Comparison of ENCODE assay signal across 9 mouse cellular contexts in genomic region chr4:133093481-133094033, GRCm38 (mm10). TPM values are rescaled to one million over a fixed set of nuclear protein-coding genes. Genes with fewer than 3 reads are reported as not detected.
A peak's percentile ranks its signal among the peaks of the same experiment; 100 is the strongest.
DNase-seq lines count a peak whose midpoint lies in the region; ATAC-seq and TF ChIP-seq lines count a peak whose summit lies in the region.
"Had no signal": no experiment of that assay in that cellular context is flagged by ENCODE, and none has a peak within 500 bp of the region (broad histone marks: within the 10 kb centered on the region; RNA-seq: fewer than 3 reads in every experiment).

No protein-coding gene starts in this region.

- 20% methylated on average over 6 of the region's 6 CpGs for WGBS in forebrain, embryonic 12.5 days
- 24% methylated on average over 6 of the region's 6 CpGs for WGBS in midbrain, embryonic 11.5 days

- H3K27ac ChIP-seq in layer of hippocampus, adult 2 months, result peak overlapping the region; percentile 91
- H3K27ac ChIP-seq in forebrain, embryonic 12.5 days, result peak overlapping the region; percentile 90
- peak overlapping the region; percentile 35; the same call in 1 of the 2 replicates for H3K27ac ChIP-seq in midbrain, embryonic 11.5 days (ENCODE audit: low read depth, low read length)

- H3K4me3 ChIP-seq in layer of hippocampus, adult 2 months, result no peak overlapping the region
- no peak overlapping the region for H3K4me3 ChIP-seq in forebrain, embryonic 12.5 days (replicated peaks)
- H3K4me3 ChIP-seq in midbrain, embryonic 11.5 days (ENCODE audit: low read depth, low read length), result no peak overlapping the region

- H3K9me3 ChIP-seq in forebrain, embryonic 12.5 days, result no peaks in the 10 kb centered on the region
- H3K9me3 ChIP-seq in midbrain, embryonic 11.5 days (ENCODE audit: control insufficient read depth, low read length), result no peaks in the 10 kb centered on the region

- H3K4me2 ChIP-seq in forebrain, embryonic 12.5 days, result no peak overlapping the region
- H3K4me2 ChIP-seq in midbrain, embryonic 11.5 days, result no peak overlapping the region

- peaks cover 56% of the 10 kb centered on the region for H3K4me1 ChIP-seq in forebrain, embryonic 12.5 days
- H3K4me1 ChIP-seq in midbrain, embryonic 11.5 days (ENCODE audit: control insufficient read depth, insufficient read depth, low read length), result peaks cover 41% of the 10 kb centered on the region

- no peak for TF ChIP-seq CTCF in layer of hippocampus, adult 2 months (conservative IDR thresholded peaks at IDR 0.05)

- no peak for ATAC-seq in forebrain, embryonic 12.5 days (ENCODE audit: low FRiP score)
- ATAC-seq in midbrain, embryonic 11.5 days (ENCODE audit: low FRiP score), result no peak

- peaks cover 24% of the 10 kb centered on the region for H3K27me3 ChIP-seq in forebrain, embryonic 12.5 days
- H3K27me3 ChIP-seq in midbrain, embryonic 11.5 days (ENCODE audit: control insufficient read depth, insufficient read depth, low read length), result peaks cover 6% of the 10 kb centered on the region; the same call in 1 of the 2 replicates
- H3K27me3 ChIP-seq: CH12.LX had no signal

- no peak for DNase-seq in layer of hippocampus, adult 2 months (ENCODE audit: low spot score in 2 of 2)
- DNase-seq in layer of hippocampus, postnatal 36 days, result no peak
- DNase-seq in kidney, adult 11 months, result peak; percentile 65
- peak; percentile 87 for DNase-seq in midbrain, embryonic 11.5 days (ENCODE audit: low spot score, missing footprints)
- no peak for DNase-seq in urinary bladder, adult 2 months (ENCODE audit: low spot score)
- DNase-seq in layer of hippocampus, postnatal 25 days (ENCODE audit: extremely low spot score in 1 of 2, low spot score in 1 of 2), result no peak
- DNase-seq in frontal cortex, postnatal 25 days (ENCODE audit: low spot score in 2 of 2), result no peak

- no peak overlapping the region; the same call in 1 of the 2 replicates for H3K9ac ChIP-seq in forebrain, embryonic 12.5 days
- H3K9ac ChIP-seq in midbrain, embryonic 11.5 days (ENCODE audit: low read length), result peak overlapping the region; percentile 20; the same call in 1 of the 2 replicates

- no peaks in the 10 kb centered on the region for H3K36me3 ChIP-seq in forebrain, embryonic 12.5 days (replicated peaks)
- H3K36me3 ChIP-seq in midbrain, embryonic 11.5 days (ENCODE audit: control insufficient read depth, insufficient read depth, low read length), result no peaks in the 10 kb centered on the region

RNA-seq across cellular contexts. Expression of gene Wasf2, which starts 36.7 kb away (rescaled TPM):
- total RNA-seq in layer of hippocampus, adult 2 months (2021), result 10 to 100 TPM; 32.0 to 33.1 TPM
- 10 to 100 TPM; 28.7 to 32.8 TPM for total RNA-seq in layer of hippocampus, postnatal 36 days (2021)
- 36.4 and 42.5 TPM in 2 replicates for polyA plus RNA-seq in forebrain, embryonic 12.5 days (2016; fragmentation: Nextera tagmentation; extraction: Ambion mirVana)
- 38.3 and 40.1 TPM in 2 replicates for polyA plus RNA-seq in midbrain, embryonic 11.5 days (2014; fragmentation: Nextera tagmentation; extraction: Ambion mirVana)
- 44.4 and 59.3 TPM in 2 replicates for polyA plus RNA-seq in urinary bladder, adult 2 months (2012; rRNA removed)
- total RNA-seq in layer of hippocampus, postnatal 25 days (2021), result 10 to 100 TPM; 28.9 to 32.8 TPM

Comparison
In these comparisons a context has a peak if more than half of its experiments do, and no peak if none do; other contexts are left out.
1. DNase-seq: peak in kidney, adult 11 months (single experiment) and midbrain, embryonic 11.5 days (single experiment); none in layer of hippocampus, adult 2 months (0 of 2), layer of hippocampus, postnatal 36 days (0 of 2), urinary bladder, adult 2 months (single experiment), layer of hippocampus, postnatal 25 days (0 of 2) and frontal cortex, postnatal 25 days (0 of 2).
2. H3K27ac ChIP-seq: peak in every context shown above with its lines; median percentile 91 in layer of hippocampus, adult 2 months; 90 in forebrain, embryonic 12.5 days; 35 in midbrain, embryonic 11.5 days.